In the genomic region with DNA sequence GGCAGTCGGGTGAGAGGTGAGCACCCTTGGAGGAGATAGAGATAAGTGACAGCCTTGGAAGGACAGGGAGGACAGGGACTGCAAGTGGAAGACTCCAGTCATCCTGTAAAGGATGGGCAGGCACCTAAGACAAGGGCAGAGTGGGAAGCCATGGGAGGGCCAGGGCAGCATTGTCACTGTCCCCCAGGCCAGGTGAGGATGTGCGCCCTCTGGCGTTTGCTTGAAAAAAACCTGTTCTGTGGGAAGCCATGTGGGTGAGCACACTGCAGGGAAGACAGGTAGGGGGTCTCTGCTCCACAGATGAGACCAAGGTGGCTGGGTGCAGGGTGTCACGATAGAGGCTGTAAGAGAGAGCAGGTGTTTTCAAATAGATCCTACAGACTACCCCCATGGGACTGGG, we compare ENCODE assay signal across 8 mouse cellular contexts.
DNase-seq lines count a peak whose midpoint lies in the region; ATAC-seq and TF ChIP-seq lines count a peak whose summit lies in the region.

No protein-coding gene starts in this region.

- no peaks in the 10 kb centered on the region for H3K9me3 ChIP-seq in neural tube, embryonic 15.5 days (replicated peaks)
- H3K9me3 ChIP-seq in kidney, postnatal 0 days (replicated peaks; ENCODE audit: low read length), result no peaks in the 10 kb centered on the region
- no peaks in the 10 kb centered on the region for H3K9me3 ChIP-seq in forebrain, embryonic 12.5 days

- no peak overlapping the region for H3K27ac ChIP-seq in neural tube, embryonic 15.5 days (replicated peaks)
- H3K27ac ChIP-seq in bone marrow, adult 2 months (ENCODE audit: control insufficient read depth, insufficient read depth, low read depth, low read length, poor library complexity), result no peak overlapping the region
- H3K27ac ChIP-seq in kidney, postnatal 0 days, result no peak overlapping the region
- H3K27ac ChIP-seq in forebrain, embryonic 12.5 days, result no peak overlapping the region

- peak; percentile 72 for TF ChIP-seq CTCF in bone marrow, adult 2 months (IDR thresholded peaks at IDR 0.05; ENCODE audit: control insufficient read depth, insufficient read depth, low read length)
- peak; percentile 72 for TF ChIP-seq CTCF in kidney, postnatal 0 days (IDR thresholded peaks at IDR 0.05; ENCODE audit: low read depth)

- peak; percentile 32 for DNase-seq in gastrocnemius, postnatal 10 days
- DNase-seq in gastrocnemius, postnatal 36 days, result no peak
- peak; percentile 34 for DNase-seq in neural tube, embryonic 10.5 days (ENCODE audit: extremely low spot score, low spot score)
- DNase-seq in kidney, postnatal 0 days (ENCODE audit: low spot score), result peak; percentile 55
- peak; percentile 46 for DNase-seq in splenic B cell, adult 2 months (ENCODE audit: low read depth, low spot score)

- peaks cover 8% of the 10 kb centered on the region for H3K4me1 ChIP-seq in neural tube, embryonic 15.5 days
- H3K4me1 ChIP-seq in bone marrow, adult 2 months (ENCODE audit: control insufficient read depth, insufficient read depth, low read length), result no peaks in the 10 kb centered on the region; the same call in 1 of the 2 replicates
- no peaks in the 10 kb centered on the region for H3K4me1 ChIP-seq in kidney, postnatal 0 days (replicated peaks; ENCODE audit: insufficient read depth, low read length)
- peaks cover 5% of the 10 kb centered on the region for H3K4me1 ChIP-seq in forebrain, embryonic 12.5 days

- no peak overlapping the region for H3K9ac ChIP-seq in neural tube, embryonic 15.5 days (replicated peaks)
- H3K9ac ChIP-seq in kidney, postnatal 0 days (ENCODE audit: low read depth, low read length), result no peak overlapping the region
- no peak overlapping the region for H3K9ac ChIP-seq in forebrain, embryonic 12.5 days

- no peaks in the 10 kb centered on the region for H3K36me3 ChIP-seq in neural tube, embryonic 15.5 days
- H3K36me3 ChIP-seq in kidney, postnatal 0 days (ENCODE audit: insufficient read depth, low read length), result no peaks in the 10 kb centered on the region
- H3K36me3 ChIP-seq in splenic B cell, adult 2 months (ENCODE audit: control insufficient read depth, insufficient read depth, low read length, poor library complexity, severe bottlenecking), result no peaks in the 10 kb centered on the region
- no peaks in the 10 kb centered on the region for H3K36me3 ChIP-seq in forebrain, embryonic 12.5 days (replicated peaks)

- no peak overlapping the region for H3K4me3 ChIP-seq in neural tube, embryonic 15.5 days (replicated peaks)
- H3K4me3 ChIP-seq in bone marrow, adult 2 months (replicated peaks; ENCODE audit: control insufficient read depth, low read depth, low read length), result no peak overlapping the region
- H3K4me3 ChIP-seq in kidney, postnatal 0 days (replicated peaks; ENCODE audit: low read depth, low read length), result no peak overlapping the region
- H3K4me3 ChIP-seq in forebrain, embryonic 12.5 days (replicated peaks), result no peak overlapping the region

- no peak for ATAC-seq in neural tube, embryonic 15.5 days (ENCODE audit: low FRiP score)
- no peak for ATAC-seq in kidney, postnatal 0 days (replicated peaks; ENCODE audit: low FRiP score, low read depth)
- ATAC-seq in forebrain, embryonic 12.5 days (ENCODE audit: low FRiP score), result no peak

- no peak for TF ChIP-seq POLR2A in bone marrow, adult 2 months (IDR thresholded peaks at IDR 0.05; ENCODE audit: borderline replicate concordance, control insufficient read depth, low read depth, low read length)

- H3K4me2 ChIP-seq in neural tube, embryonic 15.5 days, result no peak overlapping the region
- no peak overlapping the region for H3K4me2 ChIP-seq in kidney, postnatal 0 days (ENCODE audit: low read length)
- H3K4me2 ChIP-seq in forebrain, embryonic 12.5 days, result no peak overlapping the region

- 33% methylated on average over 4 of the region's 4 CpGs for WGBS in neural tube, embryonic 15.5 days
- 53% methylated on average over 4 of the region's 4 CpGs for WGBS in bone marrow, adult 2 months
- WGBS in kidney, postnatal 0 days, result 39% methylated on average over 4 of the region's 4 CpGs
- WGBS in forebrain, embryonic 12.5 days, result 36% methylated on average over 4 of the region's 4 CpGs

- intact Hi-C loops in gastrocnemius, postnatal 36 days (cut with DNase I), result loop anchor here (5.0 kb wide), 1 partner anchor 724 kb away; no protein-coding TSS in a partner anchor

- 0 out of 2 replicates have a peak, but pooled peaks cover 6% of the 10 kb centered on the region for H3K27me3 ChIP-seq in neural tube, embryonic 15.5 days (replicated peaks)
- no peaks in the 10 kb centered on the region for H3K27me3 ChIP-seq in kidney, postnatal 0 days (ENCODE audit: insufficient read depth, low read length)
- H3K27me3 ChIP-seq in splenic B cell, adult 2 months (ENCODE audit: control insufficient read depth, insufficient read depth, low read length, poor library complexity, severe bottlenecking), result no peaks in the 10 kb centered on the region
- H3K27me3 ChIP-seq in forebrain, embryonic 12.5 days, result 0 out of 2 replicates have a peak, but pooled peaks cover 8% of the 10 kb centered on the region

Comparison
In these comparisons a context has a peak if more than half of its experiments do, and no peak if none do; other contexts are left out.
1. DNase-seq: peak in gastrocnemius, postnatal 10 days (single experiment), neural tube, embryonic 10.5 days (single experiment), kidney, postnatal 0 days (single experiment) and splenic B cell, adult 2 months (single experiment); none in gastrocnemius, postnatal 36 days (0 of 2).